Mouse (Mus musculus) adrenal gland, adult 18-20 months (tissue): ENCODE measurements around the gene Senp2. TPM values are rescaled to one million over a fixed set of nuclear protein-coding genes. Genes with fewer than 3 reads are reported as not detected.

Experiments
- DNase-seq, 2 experiments: peaks; one replicate each; pipeline ENCODE4 v3.0.0; 2021 to 2022; ENCODE audit warnings: low spot score in 2 of 2
- total RNA-seq, 2 experiments: library from RNA; stranded (reverse); gene quantifications; 1 replicate in 1 of 2; 2 replicates in 1 of 2; pipeline ENCODE4 v1.2.3; 2021

Gene Senp2
- total RNA-seq, 2 experiments from 2014 or later, result 52.9 to 71.5 TPM

- no peak for DNase-seq
Measured at GRCm38 (mm10) chr16:22009596-22009995, 312 bp downstream of the Senp2 start.

DNA sequence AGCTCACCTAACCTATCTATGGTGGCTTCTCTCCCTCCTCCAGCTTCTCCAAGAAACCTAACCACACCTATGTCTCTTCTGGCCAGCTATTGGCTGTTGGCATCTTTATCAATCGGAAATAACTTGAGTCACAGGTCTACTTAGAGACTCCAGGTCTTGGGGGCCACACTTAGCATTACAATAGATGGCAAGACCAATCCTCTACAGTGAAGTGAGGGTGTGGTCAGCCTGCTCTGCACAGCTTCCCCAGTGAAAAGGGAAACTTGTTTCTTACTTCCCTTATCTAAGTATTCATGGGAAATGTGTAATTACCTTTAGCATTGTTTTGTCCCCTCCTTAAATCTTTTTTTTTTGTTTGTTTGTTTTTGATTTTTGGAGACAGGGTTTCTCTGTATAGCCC, 6.3 kb downstream of the Senp2 start:
- DNase-seq, result no peak

DNA sequence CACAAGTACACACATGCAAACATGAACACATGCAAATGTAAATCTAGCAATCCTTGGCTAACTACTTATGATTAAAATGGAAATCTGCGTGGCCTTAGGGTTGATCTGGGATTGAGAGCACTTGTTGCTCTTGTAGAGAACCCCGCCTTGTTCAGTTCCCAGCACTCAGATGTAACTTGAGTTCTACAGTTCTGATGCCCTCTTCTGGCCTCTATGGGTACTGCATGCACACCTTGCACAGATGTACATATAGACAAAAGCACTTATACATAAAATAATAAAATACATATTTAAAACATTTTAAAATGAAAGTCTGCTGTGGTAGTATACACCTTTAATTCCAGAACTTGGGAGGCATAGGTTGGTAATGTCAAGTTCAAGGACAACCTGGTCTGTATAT, 12.8 kb downstream of the Senp2 start:
- DNase-seq, result no peak

- DNase-seq, result no peak
Measured at GRCm38 (mm10) chr16:22027474-22027873, 18.2 kb downstream of the Senp2 start.

DNA sequence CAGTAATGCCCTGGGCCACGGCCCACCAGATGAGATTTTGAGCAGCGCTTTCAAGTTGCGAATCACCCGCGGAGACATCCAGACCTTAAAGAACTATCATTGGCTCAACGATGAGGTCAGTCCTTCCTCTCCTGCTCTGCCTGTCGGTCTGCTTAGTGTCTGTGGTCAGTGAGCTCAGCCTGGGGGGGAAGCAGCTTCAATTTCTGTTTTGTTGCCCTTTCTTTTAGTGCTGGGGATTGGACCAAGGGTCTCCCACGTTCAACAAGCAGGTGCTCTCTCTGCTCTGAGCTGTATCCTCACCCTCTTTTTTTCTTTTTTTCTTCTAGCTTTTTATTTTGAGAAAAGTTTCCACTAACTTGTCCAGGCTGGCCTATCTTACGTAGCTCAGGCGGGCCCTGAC, 29.3 kb downstream of the Senp2 start:
- no peak for DNase-seq

DNA sequence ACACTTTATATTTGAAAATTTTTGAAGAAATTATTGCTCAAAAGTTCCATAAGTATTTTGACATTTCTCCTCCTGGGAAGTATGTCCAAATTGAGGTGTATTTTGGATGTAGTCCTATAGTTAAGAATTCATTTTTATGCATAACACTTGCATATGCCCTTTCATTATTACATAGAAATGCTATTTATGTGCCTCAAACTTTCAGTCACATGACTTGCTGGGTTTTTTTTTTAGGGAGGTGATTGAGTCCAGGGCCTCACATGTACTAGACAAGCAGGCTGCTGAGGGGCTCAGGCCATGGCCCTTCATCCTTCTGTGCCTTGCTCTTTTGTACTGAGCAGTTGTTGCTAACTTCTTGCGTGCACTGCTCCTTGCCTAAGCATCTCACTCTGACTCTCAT, 30.7 kb downstream of the Senp2 start:
- DNase-seq, result no peak

GRCm38 (mm10) chr16:22043830-22044229, 34.5 kb downstream of the Senp2 start:
- DNase-seq, result no peak

DNA sequence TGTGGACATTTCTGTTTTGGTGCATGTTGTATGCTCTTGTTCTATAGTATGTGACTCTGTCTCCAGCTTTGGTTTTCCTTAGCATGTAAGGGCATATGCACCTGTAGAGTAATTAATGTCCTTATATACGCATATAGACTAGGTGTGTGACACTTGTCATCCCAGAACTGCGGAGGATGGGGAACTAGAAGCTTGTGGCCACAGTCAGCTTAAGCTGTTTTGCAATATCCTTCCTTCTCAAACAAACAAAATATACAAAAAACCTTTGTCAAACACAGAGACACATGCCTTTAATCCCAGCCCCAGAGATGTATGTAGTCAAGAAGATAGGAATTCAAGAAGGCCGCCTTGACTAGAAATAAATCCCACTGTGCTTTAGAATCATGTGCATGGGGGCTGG, 36.6 kb downstream of the Senp2 start:
- no peak for DNase-seq

GRCm38 (mm10) chr16:22046739-22047366, 37.6 kb downstream of the Senp2 start:
- no peak for DNase-seq

DNA sequence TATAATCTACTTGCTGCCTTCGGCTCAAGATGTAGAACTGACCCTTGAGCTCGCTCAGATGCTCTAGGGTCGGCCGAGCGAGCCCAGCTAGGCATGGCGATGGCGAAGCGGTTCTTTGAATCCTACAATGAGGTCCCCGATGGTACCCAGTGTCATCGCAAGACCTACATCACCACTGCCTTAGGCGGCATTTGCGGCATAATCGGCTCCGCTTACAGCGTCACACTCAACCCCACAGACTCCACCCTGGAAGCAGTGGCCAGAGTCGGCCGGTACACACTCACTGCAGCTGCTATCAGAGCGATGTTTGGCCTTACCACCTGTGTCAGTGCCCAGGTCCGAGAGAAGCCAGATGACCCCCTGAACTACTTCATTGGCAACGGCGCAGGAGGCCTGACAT, 44.1 kb downstream of the Senp2 start:
- DNase-seq, result no peak

- DNase-seq, result no peak
Measured at GRCm38 (mm10) chr16:22057498-22057897, 48.2 kb downstream of the Senp2 start.

GRCm38 (mm10) chr16:22058871-22059270, 49.6 kb downstream of the Senp2 start:
- no peak for DNase-seq

- no peak for DNase-seq
Measured at GRCm38 (mm10) chr16:22060416-22060815, 51.1 kb downstream of the Senp2 start.

- DNase-seq, result no peak
Measured at GRCm38 (mm10) chr16:22061555-22062160, 52.4 kb downstream of the Senp2 start.

- DNase-seq, result no peak
Measured at GRCm38 (mm10) chr16:22062284-22062683, 53.0 kb downstream of the Senp2 start.

DNA sequence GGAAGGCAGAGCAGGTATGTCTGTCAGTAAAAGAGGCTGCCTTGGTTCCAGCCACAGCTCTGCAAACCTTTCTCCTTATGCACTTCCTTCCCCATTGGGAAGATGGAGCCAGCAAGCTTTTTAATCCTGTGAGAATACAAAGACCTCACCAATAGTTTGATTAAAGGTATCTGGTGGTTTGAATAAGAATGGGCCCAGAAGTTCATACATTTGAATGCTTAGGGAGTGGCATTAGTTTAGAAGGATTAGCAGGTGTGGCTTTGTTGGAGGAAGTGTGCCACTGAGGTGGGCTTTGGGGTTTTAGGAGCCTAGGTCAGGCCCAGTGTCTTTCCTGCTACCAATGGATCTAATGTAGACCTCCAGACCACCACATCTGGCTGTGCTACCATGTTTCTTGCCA, 56.3 kb downstream of the Senp2 start:
- DNase-seq, result no peak

DNA sequence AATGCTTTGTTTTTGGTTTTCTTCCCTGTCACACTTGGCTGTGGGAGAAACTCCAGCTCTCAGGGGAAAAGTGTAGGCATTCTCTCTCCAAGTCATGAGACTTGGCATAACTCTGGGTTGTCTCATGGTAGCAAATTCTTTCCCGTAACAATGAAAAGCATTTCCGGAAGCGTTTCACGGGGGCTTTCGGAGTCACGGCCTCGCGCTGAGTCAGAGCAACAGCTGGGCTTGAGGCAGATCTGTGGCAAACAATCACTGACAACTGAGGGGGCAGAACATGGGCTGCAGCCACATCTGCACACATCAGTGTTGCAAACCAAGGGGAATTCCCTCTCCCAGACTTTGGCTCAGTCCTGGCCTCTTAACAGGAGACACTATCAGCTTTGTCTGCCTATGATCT, 58.1 kb downstream of the Senp2 start:
- no peak for DNase-seq

DNA sequence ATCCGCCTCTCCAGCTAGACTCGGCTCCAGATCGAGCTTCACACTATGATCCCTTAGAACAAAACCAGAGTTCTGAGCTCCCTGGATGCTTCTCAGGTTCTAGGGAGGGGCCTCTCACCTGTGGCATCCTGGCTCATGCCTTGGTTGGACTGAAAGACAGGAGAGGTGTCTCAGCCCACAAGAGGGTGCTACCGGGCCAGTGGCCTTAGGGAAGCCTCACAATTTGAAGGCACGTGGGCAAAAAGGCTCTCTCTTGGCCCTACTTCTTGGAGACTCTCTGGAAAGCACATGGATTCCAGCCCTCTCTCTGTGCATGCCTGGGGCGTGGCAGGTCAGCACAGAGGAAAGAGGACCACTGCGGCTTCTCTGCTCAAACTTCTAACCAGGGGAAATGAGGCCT, 62.1 kb downstream of the Senp2 start:
- no peak for DNase-seq

- no peak for DNase-seq
Measured at GRCm38 (mm10) chr16:22075067-22075466, 65.8 kb downstream of the Senp2 start.

- no peak for DNase-seq
Measured at GRCm38 (mm10) chr16:22075829-22076619, 66.7 kb downstream of the Senp2 start.

DNA sequence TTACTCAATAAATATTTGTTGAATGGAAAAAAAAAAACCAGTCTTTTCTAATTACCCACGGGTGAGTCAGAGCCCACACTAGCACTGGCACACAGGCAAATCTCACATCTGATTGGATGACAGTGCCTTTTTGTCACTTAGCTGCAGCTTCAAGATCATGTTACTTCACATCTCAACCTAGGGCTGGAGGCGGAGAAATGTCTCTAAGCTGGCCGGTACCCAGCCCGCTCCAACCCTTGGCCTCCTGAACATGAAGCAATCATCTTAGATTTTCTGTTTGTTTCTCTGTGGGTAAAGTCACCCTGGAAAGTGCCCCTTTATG, 67.3 kb downstream of the Senp2 start:
- DNase-seq, result no peak

GRCm38 (mm10) chr16:22080125-22080710, 70.9 kb downstream of the Senp2 start:
- no peak for DNase-seq
